Mouse (Mus musculus): Measurements from ENCODE around the gene Slc24a2. TPM values are rescaled to one million over a fixed set of nuclear protein-coding genes. Genes with fewer than 3 reads are reported as not detected.

Gene Slc24a2
- polyA plus RNA-seq, 1 experiment from 2014 or later: not detected

- H3K27ac ChIP-seq: no peak overlapping the region
- no peaks in the 10 kb centered on the region for H3K36me3 ChIP-seq (ENCODE audit: inconsistent target)
- WGBS (ENCODE audit: missing documents): 88% methylated on average over 7 of the region's 7 CpGs
- H3K79me2 ChIP-seq (ENCODE audit: inconsistent target): no peaks in the 10 kb centered on the region
- H3K4me3 ChIP-seq (ENCODE audit: inconsistent target): no peak overlapping the region
These were observed 216.3 kb downstream of the Slc24a2 start for GRCm38 (mm10) chr4:87013721-87014620.

- no peak overlapping the region for H3K4me3 ChIP-seq (ENCODE audit: inconsistent target)
- no peak overlapping the region for H3K27ac ChIP-seq
- WGBS (ENCODE audit: missing documents): 65% methylated on average over 3 of the region's 3 CpGs
- no peaks in the 10 kb centered on the region for H3K36me3 ChIP-seq (ENCODE audit: inconsistent target)
- no peaks in the 10 kb centered on the region for H3K79me2 ChIP-seq (ENCODE audit: inconsistent target)
These were observed 237.8 kb downstream of the Slc24a2 start for GRCm38 (mm10) chr4:86992470-86992869.

GRCm38 (mm10) chr4:86989301-86989700 lies 241.0 kb downstream of the Slc24a2 start:
- H3K27ac ChIP-seq: no peak overlapping the region
- WGBS (ENCODE audit: missing documents): 97% methylated on average over 5 of the region's 6 CpGs
- H3K4me3 ChIP-seq (ENCODE audit: inconsistent target): no peak overlapping the region
- H3K79me2 ChIP-seq (ENCODE audit: inconsistent target): no peaks in the 10 kb centered on the region
- no peaks in the 10 kb centered on the region for H3K36me3 ChIP-seq (ENCODE audit: inconsistent target)

GRCm38 (mm10) chr4:86987846-86988245 lies 242.4 kb downstream of the Slc24a2 start:
- Histone ChIP-seq H3K79me2 (ENCODE audit: inconsistent target) (no peaks in the 10 kb centered on the region), H3K36me3 (ENCODE audit: inconsistent target) (no peaks in the 10 kb centered on the region), H3K27ac (no peak overlapping the region), H3K4me3 (ENCODE audit: inconsistent target) (no peak overlapping the region)
- 84% methylated on average over 4 of the region's 4 CpGs for WGBS (ENCODE audit: missing documents)

GRCm38 (mm10) chr4:86977272-86977671 lies 253.0 kb downstream of the Slc24a2 start:
- H3K4me3 ChIP-seq (ENCODE audit: inconsistent target): no peak overlapping the region
- 93% methylated on average over 5 of the region's 5 CpGs for WGBS (ENCODE audit: missing documents)

GRCm38 (mm10) chr4:86957576-86958411 lies 272.5 kb downstream of the Slc24a2 start:
- Histone ChIP-seq H3K36me3 (ENCODE audit: inconsistent target) (no peaks in the 10 kb centered on the region), H3K27ac (no peak overlapping the region), H3K79me2 (ENCODE audit: inconsistent target) (no peaks in the 10 kb centered on the region), H3K4me3 (ENCODE audit: inconsistent target) (no peak overlapping the region)
- WGBS (ENCODE audit: missing documents): 55% methylated on average over 14 of the region's 14 CpGs

More at GRCm38 (mm10) chr4:86977272-86977671, 253.0 kb downstream of the Slc24a2 start:
- Histone ChIP-seq H3K36me3 (ENCODE audit: inconsistent target) (no peaks in the 10 kb centered on the region), H3K27ac (no peak overlapping the region), H3K79me2 (ENCODE audit: inconsistent target) (no peaks in the 10 kb centered on the region)

GRCm38 (mm10) chr4:86955448-86955847 lies 274.8 kb downstream of the Slc24a2 start:
- WGBS (ENCODE audit: missing documents): 84% methylated on average over 4 of the region's 4 CpGs
- H3K27ac ChIP-seq: no peak overlapping the region
- H3K4me3 ChIP-seq (ENCODE audit: inconsistent target): no peak overlapping the region
- H3K79me2 ChIP-seq (ENCODE audit: inconsistent target): no peaks in the 10 kb centered on the region
- H3K36me3 ChIP-seq (ENCODE audit: inconsistent target): no peaks in the 10 kb centered on the region

- Histone ChIP-seq H3K36me3 (ENCODE audit: inconsistent target) (no peaks in the 10 kb centered on the region), H3K79me2 (ENCODE audit: inconsistent target) (no peaks in the 10 kb centered on the region), H3K4me3 (ENCODE audit: inconsistent target) (no peak overlapping the region), H3K27ac (no peak overlapping the region)
- 81% methylated on average over 5 of the region's 5 CpGs for WGBS (ENCODE audit: missing documents)
These were observed 276.8 kb downstream of the Slc24a2 start for GRCm38 (mm10) chr4:86953519-86953918.

GRCm38 (mm10) chr4:86948794-86949193 lies 281.5 kb downstream of the Slc24a2 start:
- WGBS (ENCODE audit: missing documents): 71% methylated on average over 1 of the region's 1 CpGs
- no peak overlapping the region for H3K27ac ChIP-seq
- H3K79me2 ChIP-seq (ENCODE audit: inconsistent target): no peaks in the 10 kb centered on the region
- no peak overlapping the region for H3K4me3 ChIP-seq (ENCODE audit: inconsistent target)
- H3K36me3 ChIP-seq (ENCODE audit: inconsistent target): no peaks in the 10 kb centered on the region

- Histone ChIP-seq H3K27ac (no peak overlapping the region), H3K4me3 (ENCODE audit: inconsistent target) (no peak overlapping the region), H3K36me3 (ENCODE audit: inconsistent target) (no peaks in the 10 kb centered on the region), H3K79me2 (ENCODE audit: inconsistent target) (no peaks in the 10 kb centered on the region)
- 92% methylated on average over 6 of the region's 6 CpGs for WGBS (ENCODE audit: missing documents)
These were observed 287.0 kb downstream of the Slc24a2 start for GRCm38 (mm10) chr4:86943296-86943695.

GRCm38 (mm10) chr4:86942656-86943055 lies 287.6 kb downstream of the Slc24a2 start:
- 93% methylated on average over 6 of the region's 6 CpGs for WGBS (ENCODE audit: missing documents)
- Histone ChIP-seq H3K27ac (no peak overlapping the region), H3K4me3 (ENCODE audit: inconsistent target) (no peak overlapping the region), H3K79me2 (ENCODE audit: inconsistent target) (no peaks in the 10 kb centered on the region), H3K36me3 (ENCODE audit: inconsistent target) (no peaks in the 10 kb centered on the region)

- Histone ChIP-seq H3K4me3 (ENCODE audit: inconsistent target) (no peak overlapping the region), H3K36me3 (ENCODE audit: inconsistent target) (no peaks in the 10 kb centered on the region), H3K27ac (no peak overlapping the region), H3K79me2 (ENCODE audit: inconsistent target) (no peaks in the 10 kb centered on the region)
- 86% methylated on average over 3 of the region's 3 CpGs for WGBS (ENCODE audit: missing documents)
These were observed 293.6 kb downstream of the Slc24a2 start for GRCm38 (mm10) chr4:86936706-86937105.

GRCm38 (mm10) chr4:86936217-86936616 lies 294.1 kb downstream of the Slc24a2 start:
- H3K27ac ChIP-seq: no peak overlapping the region
- H3K4me3 ChIP-seq (ENCODE audit: inconsistent target): no peak overlapping the region
- H3K36me3 ChIP-seq (ENCODE audit: inconsistent target): no peaks in the 10 kb centered on the region
- WGBS (ENCODE audit: missing documents): 97% methylated on average over 9 of the region's 9 CpGs
- no peaks in the 10 kb centered on the region for H3K79me2 ChIP-seq (ENCODE audit: inconsistent target)

Measured in macrophage (primary cell).